Mouse (Mus musculus) spleen, adult 2 months (tissue): ENCODE data around the gene Snapin.

ENCODE experiments used
- CTCF ChIP-seq: fragments of 200-500 bp; IDR thresholded peaks from 2 replicates; pipeline ENCODE4 v1.5.1; 2011; ENCODE audit warnings: mild to moderate bottlenecking, inconsistent platforms; ENCODE audit not compliant: insufficient read depth, insufficient read length, insufficient replicate concordance; ENCODE audit errors: extremely low read depth
- POLR2A ChIP-seq: fragments of 200-500 bp; IDR thresholded peaks from 2 replicates; pipeline ENCODE4 v1.6.1; 2011; ENCODE audit warnings: low read depth, low read length, inconsistent platforms

DNA sequence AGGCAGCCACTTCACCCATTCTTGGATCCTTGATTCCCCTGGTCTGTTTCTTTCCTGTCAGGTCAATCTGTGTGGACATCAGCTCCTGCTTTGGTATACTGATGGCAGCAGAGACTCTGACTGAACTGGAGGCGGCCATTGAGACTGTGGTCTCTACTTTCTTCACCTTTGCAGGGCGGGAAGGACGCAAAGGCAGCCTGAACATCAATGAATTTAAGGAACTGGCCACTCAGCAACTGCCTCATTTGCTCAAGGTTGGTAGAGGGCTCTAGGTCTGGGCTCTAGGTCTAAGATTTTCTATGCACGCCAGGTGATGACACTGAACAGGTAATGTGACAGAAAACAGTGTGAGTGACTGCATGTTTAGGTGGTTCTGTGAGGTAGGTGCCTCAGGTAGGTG, 25.0 kb upstream of the Snapin start:
- TF ChIP-seq CTCF, result no peak
- TF ChIP-seq POLR2A, result no peak
